Mouse (Mus musculus): Measurements from ENCODE around the gene Klc3.

GRCm38 (mm10) chr7:19368380-19368779 lies 35.5 kb downstream of the Klc3 start:
- no peak for TF ChIP-seq TCF3 (IDR thresholded peaks at IDR 0.05; ENCODE audit: insufficient read length, low read depth)
- no peak for TF ChIP-seq CEBPB (IDR thresholded peaks at IDR 0.05; ENCODE audit: insufficient read depth, poor library complexity, severe bottlenecking)
- TF ChIP-seq TCF12 (IDR thresholded peaks at IDR 0.05; ENCODE audit: insufficient read depth, poor library complexity, severe bottlenecking) = no peak
- no peak for TF ChIP-seq POLR2A (IDR thresholded peaks at IDR 0.05; ENCODE audit: insufficient read length, low read depth)
- no peak for TF ChIP-seq USF1 (IDR thresholded peaks at IDR 0.05; ENCODE audit: low read depth)
- TF ChIP-seq POLR2AphosphoS2 (IDR thresholded peaks at IDR 0.05; ENCODE audit: insufficient read length, low read depth) = no peak
